Mouse (Mus musculus) liver, embryonic 15.5 days (tissue): ENCODE data around the gene Kiss1. TPM values are rescaled to one million over a fixed set of nuclear protein-coding genes. Genes with fewer than 3 reads are reported as not detected.

Experiments
- ATAC-seq: fragments of 200-750 bp; cut with Nextera tagmentation; 2 replicates; pipeline ENCODE4 v1.8.0; 2017; ENCODE audit warnings: moderate number of reproducible peaks, mild to moderate bottlenecking, moderate library complexity; ENCODE audit not compliant: insufficient read depth
- H3K27ac ChIP-seq: fragments of 300-500 bp; sonication (generic); replicated peaks from 2 replicates; pipeline ENCODE4 v1.5.1; 2015; ENCODE audit warnings: mild to moderate bottlenecking, inconsistent platforms
- H3K27me3 ChIP-seq: fragments of 300-500 bp; sonication (generic); 2 replicates; pipeline ENCODE4 v1.6.1; 2015; ENCODE audit warnings: mild to moderate bottlenecking, inconsistent platforms
- H3K36me3 ChIP-seq: fragments of 300-500 bp; sonication (generic); replicated peaks from 2 replicates; pipeline ENCODE4 v1.6.1; 2015; ENCODE audit warnings: moderate library complexity, mild to moderate bottlenecking, inconsistent platforms
- H3K4me1 ChIP-seq: fragments of 300-500 bp; sonication (generic); replicated peaks from 2 replicates; pipeline ENCODE4 v1.6.1; 2015; ENCODE audit warnings: inconsistent platforms
- H3K4me2 ChIP-seq: fragments of 300-500 bp; sonication (generic); 2 replicates; pipeline ENCODE4 v1.6.1; 2015; ENCODE audit warnings: moderate library complexity, mild to moderate bottlenecking, inconsistent platforms
- H3K4me3 ChIP-seq: fragments of 300-500 bp; sonication (generic); replicated peaks from 2 replicates; pipeline ENCODE4 v1.5.1; 2015; ENCODE audit warnings: mild to moderate bottlenecking, inconsistent platforms
- H3K9ac ChIP-seq: fragments of 300-500 bp; sonication (generic); 2 replicates; pipeline ENCODE4 v1.6.1; 2015; ENCODE audit warnings: moderate library complexity, mild to moderate bottlenecking, inconsistent platforms
- H3K9me3 ChIP-seq: fragments of 300-500 bp; sonication (generic); replicated peaks from 2 replicates; pipeline ENCODE4 v1.6.1; 2016; ENCODE audit warnings: inconsistent platforms
- WGBS: fragments of 180-500 bp; shearing (Covaris S2); methylation state at CpG from one replicate; pipeline ENCODE4 v1.1.7; 2015; ENCODE audit warnings: mixed read lengths; ENCODE audit not compliant: insufficient replicate concordance; 5-methylcytosine and 5-hydroxymethylcytosine counted together
- polyA plus RNA-seq: library from polyadenylated mRNA; unstranded; fragments of >200 nt; fragmentation: Nextera tagmentation; extraction: Ambion mirVana; gene quantifications from 2 replicates; pipeline ENCODE4 v1.2.1, GENCODE M21; 2015

Gene Kiss1
- polyA plus RNA-seq, 1 experiment from 2014 or later: not detected

GRCm38 (mm10) chr1:133372113-133372512 is 50.4 kb downstream of the Kiss1 start:
- peak; percentile 64 for ATAC-seq
- Histone ChIP-seq H3K27me3 (no peaks in the 10 kb centered on the region), H3K9me3 (no peaks in the 10 kb centered on the region), H3K36me3 (no peaks in the 10 kb centered on the region), H3K4me2 (no peak overlapping the region), H3K27ac (peak overlapping the region; percentile 67), H3K4me3 (no peak overlapping the region), H3K9ac (no peak overlapping the region), H3K4me1 (peaks cover 38% of the 10 kb centered on the region)
- WGBS: 29% methylated on average over 8 of the region's 8 CpGs

- Histone ChIP-seq H3K4me2 (no peak overlapping the region), H3K9me3 (no peaks in the 10 kb centered on the region), H3K4me3 (no peak overlapping the region), H3K27me3 (no peaks in the 10 kb centered on the region), H3K4me1 (peaks cover 29% of the 10 kb centered on the region), H3K9ac (no peak overlapping the region), H3K27ac (0 out of 2 replicates have a peak overlapping the region, but pooled peaks have one; percentile 24), H3K36me3 (no peaks in the 10 kb centered on the region)
- WGBS: 42% methylated on average over 10 of the region's 10 CpGs
- ATAC-seq: peak; percentile 49
Measured at GRCm38 (mm10) chr1:133375696-133376346, 54.1 kb downstream of the Kiss1 start.

GRCm38 (mm10) chr1:133377547-133377946 is 55.9 kb downstream of the Kiss1 start:
- H3K4me2 ChIP-seq: no peak overlapping the region
- peaks cover 19% of the 10 kb centered on the region; the same call in 1 of the 2 replicates for H3K4me1 ChIP-seq
- H3K27me3 ChIP-seq: no peaks in the 10 kb centered on the region
- no peak overlapping the region for H3K9ac ChIP-seq
- ATAC-seq: no peak
- no peaks in the 10 kb centered on the region for H3K36me3 ChIP-seq
- no peaks in the 10 kb centered on the region for H3K9me3 ChIP-seq
- 70% methylated on average over 5 of the region's 5 CpGs for WGBS
- no peak overlapping the region for H3K27ac ChIP-seq
- no peak overlapping the region for H3K4me3 ChIP-seq

Other genes with a start within 250 kb of the Kiss1 start
- gene Ppp1r15b, start 190.7 kb upstream of the Kiss1 start, polyA plus RNA-seq: 39.1 and 45.5 TPM in 2 replicates
- 2.2 and 2.5 TPM in 2 replicates for gene Plekha6, start 157.7 kb upstream of the Kiss1 start, polyA plus RNA-seq
- 8.3 and 10.2 TPM in 2 replicates for gene Golt1a, start 12.1 kb upstream of the Kiss1 start, polyA plus RNA-seq
- gene Ren1, start 28.6 kb downstream of the Kiss1 start, polyA plus RNA-seq: 0.66 and 0.84 TPM in 2 replicates
- gene Etnk2, start 41.7 kb downstream of the Kiss1 start, polyA plus RNA-seq: 11.3 and 14.2 TPM in 2 replicates
- 1.6 and 1.9 TPM in 2 replicates for gene Sox13, start 102.5 kb downstream of the Kiss1 start, polyA plus RNA-seq